Mouse (Mus musculus) testis, postnatal 14 days (tissue): ENCODE results near the gene Arhgap10.

ENCODE experiments used
- DNase-seq: peaks from one replicate; pipeline ENCODE4 v3.0.0; 2021; ENCODE audit warnings: low spot score

Gene Arhgap10

GRCm38 (mm10) chr8:77401934-77402333, 115.8 kb downstream of the Arhgap10 start:
- DNase-seq, result no peak

- no peak for DNase-seq
These were observed 116.6 kb downstream of the Arhgap10 start for GRCm38 (mm10) chr8:77401140-77401539.

- no peak for DNase-seq
These were observed 133.7 kb downstream of the Arhgap10 start for GRCm38 (mm10) chr8:77384080-77384479.

GRCm38 (mm10) chr8:77383671-77384070, 134.1 kb downstream of the Arhgap10 start:
- DNase-seq, result no peak

- no peak for DNase-seq
These were observed 136.9 kb downstream of the Arhgap10 start for GRCm38 (mm10) chr8:77380844-77381243.

- no peak for DNase-seq
These were observed 138.5 kb downstream of the Arhgap10 start for GRCm38 (mm10) chr8:77379300-77379699.

- no peak for DNase-seq
These were observed 141.3 kb downstream of the Arhgap10 start for GRCm38 (mm10) chr8:77376451-77376853.

- DNase-seq, result no peak
These were observed 141.8 kb downstream of the Arhgap10 start for GRCm38 (mm10) chr8:77375999-77376398.

GRCm38 (mm10) chr8:77371006-77371405, 146.7 kb downstream of the Arhgap10 start:
- no peak for DNase-seq

- peak; percentile 40 for DNase-seq
These were observed 147.4 kb downstream of the Arhgap10 start for GRCm38 (mm10) chr8:77370308-77370707.

- no peak for DNase-seq
These were observed 148.1 kb downstream of the Arhgap10 start for GRCm38 (mm10) chr8:77369671-77370070.

GRCm38 (mm10) chr8:77367091-77367490, 150.7 kb downstream of the Arhgap10 start:
- DNase-seq, result no peak

GRCm38 (mm10) chr8:77366446-77366845, 151.3 kb downstream of the Arhgap10 start:
- no peak for DNase-seq

GRCm38 (mm10) chr8:77365990-77366389, 151.8 kb downstream of the Arhgap10 start:
- no peak for DNase-seq

GRCm38 (mm10) chr8:77364472-77364871, 153.3 kb downstream of the Arhgap10 start:
- no peak for DNase-seq

GRCm38 (mm10) chr8:77360853-77361252, 156.9 kb downstream of the Arhgap10 start:
- no peak for DNase-seq

GRCm38 (mm10) chr8:77360423-77360822, 157.3 kb downstream of the Arhgap10 start:
- DNase-seq, result no peak

- DNase-seq, result no peak
These were observed 160.6 kb downstream of the Arhgap10 start for GRCm38 (mm10) chr8:77357126-77357525.

GRCm38 (mm10) chr8:77355344-77355743, 162.4 kb downstream of the Arhgap10 start:
- no peak for DNase-seq

GRCm38 (mm10) chr8:77354189-77354588, 163.6 kb downstream of the Arhgap10 start:
- DNase-seq, result no peak

GRCm38 (mm10) chr8:77351177-77351860, 166.4 kb downstream of the Arhgap10 start:
- DNase-seq, result no peak

- no peak for DNase-seq
These were observed 167.5 kb downstream of the Arhgap10 start for GRCm38 (mm10) chr8:77350121-77350777.

GRCm38 (mm10) chr8:77343916-77344315, 173.8 kb downstream of the Arhgap10 start:
- no peak for DNase-seq

- DNase-seq, result no peak
These were observed 174.4 kb downstream of the Arhgap10 start for GRCm38 (mm10) chr8:77343335-77343734.
